Comparison of ENCODE assay signal across 19 mouse cellular contexts in the genomic region with DNA sequence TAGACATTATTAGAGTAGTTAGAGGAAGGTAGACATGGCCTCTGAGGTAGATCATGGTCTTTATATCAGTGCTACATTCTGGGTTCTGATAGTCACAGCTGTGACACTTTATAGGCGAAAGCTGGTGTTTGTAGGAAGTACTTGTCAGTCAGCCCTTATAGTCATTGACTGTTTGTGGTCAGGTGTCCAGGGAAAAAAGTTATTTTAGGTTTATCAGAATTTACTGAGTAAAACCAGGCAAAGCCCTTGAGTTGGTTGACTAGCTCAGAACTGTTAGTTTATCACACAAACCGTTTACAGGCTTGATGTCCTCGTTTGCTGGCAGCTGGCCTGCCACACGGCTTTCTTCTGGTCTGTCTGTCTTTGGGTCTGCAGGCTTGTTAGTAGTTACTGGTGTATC.
A peak's percentile ranks its signal among the peaks of the same experiment; 100 is the strongest.
DNase-seq lines count a peak whose midpoint lies in the region; ATAC-seq and TF ChIP-seq lines count a peak whose summit lies in the region.
"Had no signal": no experiment of that assay in that cellular context is flagged by ENCODE, and none has a peak within 500 bp of the region (broad histone marks: within the 10 kb centered on the region; RNA-seq: fewer than 3 reads in every experiment).

No protein-coding gene starts in this region.

- WGBS in heart, embryonic 12.5 days: 32% methylated on average over 4 of the region's 4 CpGs
- 37% methylated on average over 4 of the region's 4 CpGs for WGBS in heart, postnatal 0 days
- 25% methylated on average over 4 of the region's 4 CpGs for WGBS in liver, embryonic 12.5 days (ENCODE audit: insufficient replicate concordance)

- H3K4me1 ChIP-seq in heart, embryonic 12.5 days (replicated peaks): peaks cover 75% of the 10 kb centered on the region
- peaks cover 49% of the 10 kb centered on the region for H3K4me1 ChIP-seq in heart, postnatal 0 days (ENCODE audit: control insufficient read depth, insufficient read depth)
- H3K4me1 ChIP-seq in liver, embryonic 12.5 days: peaks cover 86% of the 10 kb centered on the region

- no peak for ATAC-seq in heart, embryonic 12.5 days (ENCODE audit: insufficient number of reproducible peaks, low FRiP score)
- ATAC-seq in heart, postnatal 0 days (ENCODE audit: insufficient read depth, low read depth): no peak
- ATAC-seq in liver, embryonic 12.5 days: no peak
- ATAC-seq: forebrain, embryonic 14.5 days; hindbrain, postnatal 0 days had no signal

- H3K4me2 ChIP-seq in heart, embryonic 12.5 days: no peak overlapping the region
- H3K4me2 ChIP-seq in heart, postnatal 0 days (ENCODE audit: low read depth, low read length): no peak overlapping the region
- no peak overlapping the region for H3K4me2 ChIP-seq in liver, embryonic 12.5 days
- H3K4me2 ChIP-seq: hindbrain, embryonic 13.5 days had no signal

- H3K27ac ChIP-seq in heart, embryonic 12.5 days (ENCODE audit: poor library complexity, severe bottlenecking): 0 out of 2 replicates have a peak overlapping the region, but pooled peaks have one; percentile 3
- 0 out of 2 replicates have a peak overlapping the region, but pooled peaks have one; percentile 2 for H3K27ac ChIP-seq in heart, postnatal 0 days (ENCODE audit: low read depth)
- peak overlapping the region; percentile 56; the same call in 1 of the 2 replicates for H3K27ac ChIP-seq in liver, embryonic 12.5 days
- H3K27ac ChIP-seq: embryonic facial prominence, embryonic 10.5 days; forebrain, embryonic 10.5 days; gastrocnemius, adult 2 months; hindbrain, embryonic 13.5 days; hindbrain, postnatal 0 days had no signal

- DNase-seq in heart, adult 9 months (ENCODE audit: low spot score in 2 of 2): no peak
- DNase-seq in heart, postnatal 0 days (ENCODE audit: low spot score): no peak
- DNase-seq in heart, postnatal 25 days (ENCODE audit: low spot score): no peak
- DNase-seq in 416B (ENCODE audit: low read depth): peak; percentile 76
- no peak for DNase-seq in gastrocnemius, adult 8-10 months (ENCODE audit: low spot score in 2 of 2)
- DNase-seq: adrenal gland, adult 2 months; adrenal gland, postnatal 25 days; cerebellum, adult 2 months; cerebellum, postnatal 10 days; gastrocnemius, adult 2 months; gastrocnemius, postnatal 36 days had no signal

- 0 out of 2 replicates have a peak, but pooled peaks cover 6% of the 10 kb centered on the region for H3K36me3 ChIP-seq in heart, embryonic 12.5 days
- H3K36me3 ChIP-seq in heart, postnatal 0 days (replicated peaks; ENCODE audit: control insufficient read depth, insufficient read depth, low read length): no peaks in the 10 kb centered on the region
- peaks cover 3% of the 10 kb centered on the region; the same call in 1 of the 2 replicates for H3K36me3 ChIP-seq in liver, embryonic 12.5 days
- H3K36me3 ChIP-seq: hindbrain, embryonic 13.5 days had no signal

- TF ChIP-seq CTCF in heart, postnatal 0 days (IDR thresholded peaks at IDR 0.05; ENCODE audit: low read depth): no peak

- intact Hi-C loops in heart, postnatal 25 days (cut with DNase I): no loop called here

- no peak overlapping the region for H3K4me3 ChIP-seq in heart, embryonic 12.5 days
- no peak overlapping the region for H3K4me3 ChIP-seq in heart, postnatal 0 days (ENCODE audit: low read depth, low read length)
- H3K4me3 ChIP-seq in liver, embryonic 12.5 days: no peak overlapping the region
- H3K4me3 ChIP-seq: embryonic facial prominence, embryonic 10.5 days; erythroblast, embryonic 14.5 days; forebrain, embryonic 10.5 days; gastrocnemius, adult 2 months; hindbrain, embryonic 13.5 days had no signal

- H3K9ac ChIP-seq in heart, embryonic 12.5 days: no peak overlapping the region
- no peak overlapping the region for H3K9ac ChIP-seq in heart, postnatal 0 days (replicated peaks; ENCODE audit: low read depth, low read length)
- no peak overlapping the region for H3K9ac ChIP-seq in liver, embryonic 12.5 days
- H3K9ac ChIP-seq: hindbrain, embryonic 13.5 days had no signal

- no peaks in the 10 kb centered on the region for H3K27me3 ChIP-seq in heart, embryonic 12.5 days (replicated peaks)
- H3K27me3 ChIP-seq in heart, postnatal 0 days (ENCODE audit: control insufficient read depth, insufficient read depth, low read length): no peaks in the 10 kb centered on the region
- no peaks in the 10 kb centered on the region for H3K27me3 ChIP-seq in liver, embryonic 12.5 days (replicated peaks)
- H3K27me3 ChIP-seq: hindbrain, embryonic 13.5 days had no signal

- H3K9me3 ChIP-seq in heart, embryonic 12.5 days (replicated peaks): no peaks in the 10 kb centered on the region
- H3K9me3 ChIP-seq in heart, postnatal 0 days (replicated peaks; ENCODE audit: control insufficient read depth, low read length): no peaks in the 10 kb centered on the region
- no peaks in the 10 kb centered on the region for H3K9me3 ChIP-seq in liver, embryonic 12.5 days (replicated peaks)
- H3K9me3 ChIP-seq: embryonic facial prominence, embryonic 10.5 days; forebrain, embryonic 10.5 days; hindbrain, embryonic 13.5 days had no signal

- no peak for TF ChIP-seq EP300 in heart, postnatal 0 days (IDR thresholded peaks at IDR 0.05; ENCODE audit: low read depth)

Comparison
In these comparisons a context has a peak if more than half of its experiments do, and no peak if none do; other contexts are left out.
1. H3K27ac ChIP-seq: peak in every context shown above with its lines; median percentile 56 in liver, embryonic 12.5 days; 3 in heart, embryonic 12.5 days; 2 in heart, postnatal 0 days.